Mouse (Mus musculus) forebrain, postnatal 0 days (tissue): ENCODE data around the gene Tcf7l2. TPM values are rescaled to one million over a fixed set of nuclear protein-coding genes. Genes with fewer than 3 reads are reported as not detected.

ENCODE experiments used
- ATAC-seq: fragments of 200-750 bp; cut with Nextera tagmentation; 2 replicates; pipeline ENCODE4 v1.8.0; 2017; ENCODE audit warnings: mild to moderate bottlenecking, moderate library complexity
- DNase-seq: peaks from one replicate; pipeline ENCODE4 v3.0.0-alpha.2; 2015
- H3K27ac ChIP-seq: fragments of 300-500 bp; sonication (generic); 2 replicates; pipeline ENCODE4 v1.5.1; 2014; ENCODE audit warnings: low read depth, mild to moderate bottlenecking, antibody characterized with exemption, low read length, moderate library complexity, mixed read lengths
- H3K27me3 ChIP-seq: fragments of 300-500 bp; sonication (generic); 2 replicates; pipeline ENCODE4 v1.6.1; 2014; ENCODE audit warnings: mild to moderate bottlenecking, low read length, mixed read lengths; ENCODE audit not compliant: insufficient read depth
- H3K36me3 ChIP-seq: fragments of 300-500 bp; sonication (generic); 2 replicates; pipeline ENCODE4 v1.6.1; 2014; ENCODE audit warnings: mild to moderate bottlenecking, moderate library complexity; ENCODE audit not compliant: insufficient read depth
- H3K4me1 ChIP-seq: fragments of 300-500 bp; sonication (generic); 2 replicates; pipeline ENCODE4 v1.6.1; 2014; ENCODE audit warnings: antibody characterized with exemption; ENCODE audit not compliant: insufficient read depth
- H3K4me2 ChIP-seq: fragments of 300-500 bp; sonication (generic); 2 replicates; pipeline ENCODE4 v1.6.1; 2014; ENCODE audit warnings: low read depth, mild to moderate bottlenecking, moderate library complexity
- H3K4me3 ChIP-seq: fragments of 300-500 bp; sonication (generic); 2 replicates; pipeline ENCODE4 v1.5.1; 2014; ENCODE audit warnings: low read depth, low read length, mixed read lengths
- H3K9ac ChIP-seq: fragments of 300-500 bp; sonication (generic); 2 replicates; pipeline ENCODE4 v1.6.1; 2014; ENCODE audit warnings: mild to moderate bottlenecking
- H3K9me3 ChIP-seq: fragments of 300-500 bp; sonication (generic); 2 replicates; pipeline ENCODE4 v1.6.1; 2016; ENCODE audit warnings: low read length
- CTCF ChIP-seq: sonication (generic); IDR thresholded peaks from 2 replicates; pipeline ENCODE4 v1.5.1; 2016; ENCODE audit warnings: antibody characterized with exemption, control low read depth, low read depth
- WGBS: fragments of 180-500 bp; shearing (Covaris S2); extraction: QIAGEN DNeasy Blood & Tissue Kit; methylation state at CpG from one replicate; pipeline ENCODE4 v1.1.7; 2014; 5-methylcytosine and 5-hydroxymethylcytosine counted together
- polyA plus RNA-seq: library from polyadenylated mRNA; unstranded; fragments of >200 nt; fragmentation: Nextera tagmentation; extraction: Ambion mirVana; gene quantifications from 2 replicates; pipeline ENCODE4 v1.2.1, GENCODE M21; 2015
- total RNA-seq: library from RNA; depleted of rRNA; stranded (reverse); fragments of >200 nt; gene quantifications from 2 replicates; pipeline ENCODE4 v1.2.3, GENCODE M21; 2014

The Tcf7l2 gene
- total and polyA plus RNA-seq, 2 experiments from 2014 or later = 17.7 to 282 TPM

GRCm38 (mm10) chr19:55781087-55781486 is 39.5 kb downstream of the Tcf7l2 start:
- no peaks in the 10 kb centered on the region for H3K4me1 ChIP-seq
- H3K27me3 ChIP-seq = no peaks in the 10 kb centered on the region
- H3K27ac ChIP-seq = no peak overlapping the region
- TF ChIP-seq CTCF = no peak
- 43% methylated on average over 10 of the region's 10 CpGs for WGBS
- DNase-seq = no peak
- ATAC-seq = no peak
- no peak overlapping the region for H3K9ac ChIP-seq
- no peaks in the 10 kb centered on the region for H3K36me3 ChIP-seq
- no peaks in the 10 kb centered on the region for H3K9me3 ChIP-seq
- H3K4me3 ChIP-seq = no peak overlapping the region
- no peak overlapping the region for H3K4me2 ChIP-seq

- no peaks in the 10 kb centered on the region for H3K4me1 ChIP-seq
- H3K27ac ChIP-seq = no peak overlapping the region
- no peak overlapping the region for H3K9ac ChIP-seq
- WGBS = 80% methylated on average over 8 of the region's 8 CpGs
- H3K27me3 ChIP-seq = no peaks in the 10 kb centered on the region
- no peaks in the 10 kb centered on the region for H3K9me3 ChIP-seq
- H3K36me3 ChIP-seq = no peaks in the 10 kb centered on the region
- H3K4me3 ChIP-seq = no peak overlapping the region
- DNase-seq = no peak
- ATAC-seq = no peak
- TF ChIP-seq CTCF = no peak
- H3K4me2 ChIP-seq = no peak overlapping the region
Observed at GRCm38 (mm10) chr19:55781681-55782080, 40.1 kb downstream of the Tcf7l2 start.

- no peak for ATAC-seq
- 75% methylated on average over 21 of the region's 21 CpGs for WGBS
- no peak overlapping the region for H3K27ac ChIP-seq
Observed at GRCm38 (mm10) chr19:55784796-55785418, 43.3 kb downstream of the Tcf7l2 start.

DNA sequence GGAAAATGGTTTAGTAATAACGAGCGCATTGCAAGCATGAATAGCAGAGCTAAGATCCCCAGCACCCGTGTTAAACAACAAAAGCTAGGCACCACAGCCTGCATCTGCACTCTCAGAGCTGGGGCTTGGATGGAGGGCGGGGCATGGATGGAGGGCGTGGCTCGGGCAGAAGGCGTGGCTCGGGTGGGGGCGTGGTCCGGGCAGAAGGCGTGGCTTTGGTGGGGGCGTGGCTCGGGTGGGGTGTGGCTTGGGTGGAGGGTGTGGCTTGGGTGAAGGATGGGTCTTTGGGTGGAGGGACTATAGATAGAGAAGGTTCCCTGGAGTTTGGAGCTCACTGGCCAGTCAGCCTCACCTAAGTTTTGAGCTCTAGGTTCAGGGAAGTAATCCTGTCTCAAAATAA is 45.8 kb downstream of the Tcf7l2 start:
- H3K36me3 ChIP-seq = no peaks in the 10 kb centered on the region
- no peak overlapping the region for H3K4me3 ChIP-seq
- 78% methylated on average over 13 of the region's 13 CpGs for WGBS
- no peak overlapping the region for H3K27ac ChIP-seq
- no peak overlapping the region for H3K4me2 ChIP-seq
- H3K9ac ChIP-seq = no peak overlapping the region
- no peaks in the 10 kb centered on the region for H3K9me3 ChIP-seq
- ATAC-seq (no peak), DNase-seq (no peak)
- H3K27me3 ChIP-seq = no peaks in the 10 kb centered on the region
- TF ChIP-seq CTCF = no peak
- H3K4me1 ChIP-seq = no peaks in the 10 kb centered on the region

More at GRCm38 (mm10) chr19:55784796-55785418, 43.3 kb downstream of the Tcf7l2 start:
- TF ChIP-seq CTCF = no peak
- H3K9ac ChIP-seq = no peak overlapping the region
- H3K36me3 ChIP-seq = no peaks in the 10 kb centered on the region
- no peak for DNase-seq
- no peaks in the 10 kb centered on the region for H3K27me3 ChIP-seq
- no peak overlapping the region for H3K4me2 ChIP-seq
- H3K4me1 ChIP-seq = no peaks in the 10 kb centered on the region
- no peak overlapping the region for H3K4me3 ChIP-seq
- no peaks in the 10 kb centered on the region for H3K9me3 ChIP-seq

GRCm38 (mm10) chr19:55788285-55788904 is 46.8 kb downstream of the Tcf7l2 start:
- DNase-seq = peak; percentile 29

GRCm38 (mm10) chr19:55788905-55789295 is 47.3 kb downstream of the Tcf7l2 start:
- Histone ChIP-seq H3K9ac (no peak overlapping the region), H3K36me3 (no peaks in the 10 kb centered on the region), H3K4me1 (no peaks in the 10 kb centered on the region), H3K4me2 (no peak overlapping the region), H3K4me3 (no peak overlapping the region), H3K27me3 (no peaks in the 10 kb centered on the region), H3K9me3 (no peaks in the 10 kb centered on the region), H3K27ac (no peak overlapping the region)
- DNase-seq (no peak), ATAC-seq (no peak)
- WGBS = 58% methylated on average over 5 of the region's 5 CpGs
- no peak for TF ChIP-seq CTCF

More at GRCm38 (mm10) chr19:55788285-55788904, 46.8 kb downstream of the Tcf7l2 start:
- no peak overlapping the region for H3K4me2 ChIP-seq
- no peaks in the 10 kb centered on the region for H3K36me3 ChIP-seq
- no peaks in the 10 kb centered on the region for H3K9me3 ChIP-seq
- TF ChIP-seq CTCF = no peak
- peak; percentile 42; the same call in 1 of the 2 replicates for ATAC-seq
- H3K27me3 ChIP-seq = no peaks in the 10 kb centered on the region
- H3K27ac ChIP-seq = no peak overlapping the region
- H3K4me1 ChIP-seq = no peaks in the 10 kb centered on the region
- no peak overlapping the region for H3K9ac ChIP-seq
- WGBS = 20% methylated on average over 7 of the region's 7 CpGs
- no peak overlapping the region for H3K4me3 ChIP-seq

DNA sequence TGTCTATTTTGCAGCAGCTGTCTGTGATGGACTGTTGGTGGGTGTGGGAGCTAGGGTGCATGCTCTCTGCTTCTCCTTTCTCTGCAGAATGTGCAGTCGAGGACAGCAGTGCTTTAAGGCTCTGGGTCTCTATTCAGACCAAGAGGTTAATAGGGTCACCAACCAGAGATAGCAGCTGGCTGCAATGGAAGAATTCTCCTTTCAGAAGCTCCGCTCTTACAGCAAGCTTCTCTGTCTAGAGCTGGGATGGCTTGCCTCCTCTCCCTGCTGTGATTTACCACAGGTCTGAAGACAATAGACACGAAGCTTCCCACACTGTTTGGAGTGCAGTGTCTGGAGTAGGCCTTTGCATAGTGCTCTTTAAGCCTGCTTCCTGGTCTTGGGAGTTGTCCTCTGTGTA is 48.2 kb downstream of the Tcf7l2 start:
- ATAC-seq (no peak), DNase-seq (no peak)
- Histone ChIP-seq H3K4me1 (no peaks in the 10 kb centered on the region), H3K27ac (no peak overlapping the region), H3K36me3 (no peaks in the 10 kb centered on the region), H3K4me2 (no peak overlapping the region), H3K27me3 (no peaks in the 10 kb centered on the region), H3K4me3 (no peak overlapping the region), H3K9me3 (no peaks in the 10 kb centered on the region), H3K9ac (no peak overlapping the region)
- no peak for TF ChIP-seq CTCF
- 37% methylated on average over 3 of the region's 3 CpGs for WGBS
